Mouse (Mus musculus) E14TG2a.4 (cell line): ENCODE measurements at regions not wholly inside any gene's neighbourhood (a gene's known extent, or its start where the extent isn't known, plus 50 kb on each side); places are given as distances from the start of the nearest gene placed in this dataset.

Experiments
- CTCF ChIP-seq: conservative IDR thresholded peaks from 2 replicates; pipeline ENCODE4 v1.5.1; 2014; ENCODE audit warnings: low read length
- NANOG ChIP-seq: IDR thresholded peaks from 2 replicates; pipeline ENCODE4 v1.6.1; 2014; ENCODE audit warnings: borderline replicate concordance, low read length, mixed read lengths

DNA sequence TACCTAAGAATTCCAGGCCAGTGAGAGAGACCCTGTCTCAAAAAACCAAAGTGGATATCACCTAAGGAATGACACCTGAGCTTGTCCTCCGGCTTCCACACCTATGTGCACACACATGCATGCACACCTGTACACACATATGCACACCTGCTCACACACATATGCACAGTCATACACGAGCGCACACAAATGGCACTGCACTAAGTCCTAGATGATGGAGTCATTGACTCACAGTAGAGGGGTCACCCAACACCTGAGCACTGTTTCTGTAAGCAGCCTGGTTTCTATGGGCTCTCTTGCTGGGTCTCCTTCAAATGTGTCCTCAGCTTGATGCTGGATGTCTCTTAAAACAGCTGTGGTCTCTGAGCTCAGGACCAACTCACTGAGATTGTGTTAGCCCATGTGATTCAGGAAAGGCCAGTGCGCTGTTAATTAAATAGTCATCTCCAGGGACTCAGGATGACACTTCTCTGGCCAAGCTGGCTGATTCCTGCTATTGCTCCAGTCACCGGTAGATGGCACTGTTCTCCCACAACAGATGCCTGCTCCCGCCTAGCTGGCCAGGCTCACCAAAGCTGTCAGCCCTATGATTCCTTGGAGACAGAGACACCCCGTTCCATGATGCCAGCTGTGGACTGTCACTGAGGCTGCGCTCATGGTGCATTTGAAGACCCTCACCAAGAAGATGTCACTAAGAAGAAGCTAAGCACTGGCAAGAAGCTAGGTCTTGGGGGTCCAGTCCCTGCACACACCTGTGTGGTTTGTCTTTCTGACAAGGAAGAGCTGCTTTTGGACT is 66.8 kb upstream of the Ppm1j start:
- TF ChIP-seq CTCF (peak; percentile 90), NANOG (no peak)
